Mouse (Mus musculus) large intestine, adult 2 months (tissue): Measurements from ENCODE around the gene Susd6. TPM values are rescaled to one million over a fixed set of nuclear protein-coding genes. Genes with fewer than 3 reads are reported as not detected.
"Not testable (repeated sequence)": the region's sequence is repeated elsewhere in the genome, so short reads cannot be mapped to it uniquely, and the experiment has no call there.

Experiments used
- DNase-seq: peaks from one replicate; pipeline ENCODE4 v3.0.0-alpha.2; 2012; ENCODE audit warnings: low read depth, low spot score
- WGBS: fragments of 180-500 bp; shearing (Covaris S2); methylation state at CpG from one replicate; pipeline ENCODE4 v1.1.7; 2018; 5-methylcytosine and 5-hydroxymethylcytosine counted together
- polyA plus RNA-seq: library from polyadenylated mRNA; depleted of rRNA; stranded (reverse); fragments of >200 nt; gene quantifications from 2 replicates; pipeline ENCODE4 v1.2.3, GENCODE M21; 2012

Susd6 gene
- polyA plus RNA-seq, 1 experiment, result 24.4 TPM

DNA sequence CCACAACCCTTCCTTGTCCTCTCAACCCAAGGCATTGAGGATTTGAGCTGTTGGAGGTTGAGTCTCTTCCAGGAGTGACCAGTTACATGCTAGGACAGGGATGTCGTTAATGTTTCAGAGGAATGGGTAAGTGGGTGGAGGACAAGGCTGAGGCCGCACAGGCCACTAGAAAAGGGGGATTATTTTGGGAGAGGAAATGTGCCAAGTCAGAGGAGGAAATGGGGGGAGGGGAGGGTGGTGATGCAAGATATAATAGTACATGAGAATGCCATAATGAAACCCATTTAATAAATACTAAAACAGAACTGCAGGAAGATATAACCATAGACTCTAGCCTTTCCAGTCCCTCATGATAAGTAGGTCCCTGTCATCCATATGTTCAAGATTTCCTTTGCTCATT, 19.7 kb downstream of the Susd6 start:
- no peak for DNase-seq
- WGBS, result 55% methylated on average over 2 of the region's 2 CpGs

DNA sequence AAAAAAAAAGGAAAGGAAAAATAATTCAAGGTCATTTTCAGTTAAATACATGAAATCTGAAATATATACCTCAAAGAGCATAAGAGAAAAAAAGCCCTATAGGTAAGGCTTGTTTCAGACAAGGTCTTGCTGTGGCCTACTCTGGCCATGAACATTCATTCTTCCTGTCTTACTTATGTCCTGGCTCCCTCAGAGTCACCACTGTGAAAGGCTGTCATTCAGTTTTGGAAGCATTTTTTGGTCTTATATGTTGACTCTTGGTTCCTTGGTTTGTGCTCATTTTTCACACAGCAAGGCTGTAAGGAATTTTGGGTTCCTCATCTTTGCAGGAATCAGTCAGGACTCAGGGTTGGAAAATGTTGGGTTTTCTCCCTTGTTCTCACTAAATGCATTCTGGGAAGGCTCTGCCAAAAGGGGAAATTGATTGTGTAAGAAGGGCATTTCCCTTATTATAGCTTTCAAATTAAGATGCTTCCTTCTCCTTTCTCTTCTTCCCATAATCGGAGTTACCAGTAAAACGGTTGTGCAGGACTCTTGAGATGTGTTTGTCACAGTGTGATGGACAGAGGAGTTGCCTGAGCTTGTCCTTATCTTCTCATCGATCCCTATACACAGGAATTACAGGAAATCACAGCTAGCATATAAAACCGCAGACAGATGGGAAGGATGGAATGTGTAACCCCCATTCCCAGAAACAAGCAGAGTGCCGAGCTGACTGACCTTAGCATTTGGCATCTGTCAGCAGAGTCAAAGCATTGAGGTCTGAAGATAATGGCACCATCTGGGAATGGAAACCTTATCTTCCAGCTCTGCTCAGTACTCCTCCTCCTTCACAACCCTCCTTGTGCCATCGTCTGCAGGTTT, 21.6 kb downstream of the Susd6 start:
- no peak for DNase-seq
- 58% methylated on average over 6 of the region's 6 CpGs for WGBS

DNA sequence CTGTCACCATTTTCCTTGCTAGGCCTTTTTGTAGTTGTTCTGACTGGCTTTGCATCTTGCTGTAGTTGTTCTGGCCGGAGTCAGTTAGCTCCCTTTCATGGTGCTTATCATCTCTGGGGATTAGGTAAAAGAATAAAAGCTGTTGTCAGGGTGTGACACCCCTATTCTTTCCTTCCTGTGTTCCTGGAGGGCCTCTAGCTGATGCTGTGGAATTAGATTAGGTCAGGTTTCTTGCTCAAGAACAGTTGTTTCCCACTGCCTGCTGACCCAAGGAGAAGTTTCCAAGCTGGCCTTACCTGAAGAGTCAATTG, 22.2 kb downstream of the Susd6 start:
- 74% methylated on average over 1 of the region's 1 CpGs for WGBS
- DNase-seq, result no peak

DNA sequence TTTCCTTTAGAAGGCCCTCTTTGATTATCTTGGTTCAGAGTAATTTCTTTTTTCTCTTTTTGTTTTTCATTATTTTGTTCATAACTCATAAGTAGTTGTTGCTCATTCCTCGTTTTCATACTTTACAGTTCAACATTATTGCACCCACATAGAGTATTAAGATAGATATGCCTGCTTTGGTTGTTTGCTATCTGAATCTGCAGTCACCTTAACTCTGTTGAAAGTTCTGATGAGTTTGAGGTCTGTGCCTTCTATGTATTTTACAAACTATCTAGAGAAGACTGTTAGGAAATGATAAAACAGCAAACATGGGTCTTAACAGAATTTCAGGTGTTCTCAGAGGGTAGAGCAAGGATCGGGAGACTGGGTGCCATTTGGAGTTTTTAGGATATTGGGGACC, 23.1 kb downstream of the Susd6 start:
- no peak for DNase-seq
- 81% methylated on average over 2 of the region's 2 CpGs for WGBS

DNA sequence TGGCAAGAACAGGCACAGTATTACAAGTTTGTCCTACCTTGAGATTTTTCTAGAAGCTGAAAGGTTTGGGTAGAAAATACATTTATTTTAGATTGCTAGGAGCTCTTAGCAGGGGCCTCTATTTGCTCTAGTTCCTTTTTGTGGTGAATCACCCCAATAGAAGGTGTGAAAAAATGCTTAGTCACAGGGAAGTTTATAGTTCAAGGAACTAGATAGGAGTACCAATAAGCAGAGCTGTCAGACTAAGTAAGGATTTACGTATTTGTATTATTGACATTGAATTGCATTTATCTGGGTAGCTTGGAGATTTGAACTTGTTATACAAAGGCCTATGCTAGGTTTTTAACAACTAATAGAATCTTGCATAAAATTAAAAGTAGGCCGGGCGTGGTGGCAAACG, 23.6 kb downstream of the Susd6 start:
- no peak for DNase-seq
- WGBS, result 84% methylated on average over 4 of the region's 4 CpGs

DNA sequence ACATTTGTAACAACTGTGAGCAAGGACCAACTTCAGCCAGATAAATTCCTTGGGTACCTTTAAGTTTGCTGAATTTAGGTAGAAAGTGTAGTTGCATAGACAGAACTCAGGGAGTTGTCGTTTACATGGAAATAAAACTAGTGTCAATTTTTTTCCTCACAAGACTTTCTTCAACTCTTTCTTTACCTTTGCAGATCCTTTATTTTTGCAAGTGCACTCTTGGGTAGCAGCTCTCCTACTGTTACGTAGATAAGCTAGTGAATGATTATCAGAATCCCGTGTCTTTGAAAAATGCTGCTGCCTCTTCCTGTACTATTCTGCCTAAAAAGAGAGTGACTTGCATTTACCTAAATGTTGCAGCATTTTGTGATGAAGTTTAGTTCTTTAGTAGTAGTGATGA, 24.2 kb downstream of the Susd6 start:
- WGBS, result 31% methylated on average over 3 of the region's 3 CpGs
- no peak for DNase-seq

DNA sequence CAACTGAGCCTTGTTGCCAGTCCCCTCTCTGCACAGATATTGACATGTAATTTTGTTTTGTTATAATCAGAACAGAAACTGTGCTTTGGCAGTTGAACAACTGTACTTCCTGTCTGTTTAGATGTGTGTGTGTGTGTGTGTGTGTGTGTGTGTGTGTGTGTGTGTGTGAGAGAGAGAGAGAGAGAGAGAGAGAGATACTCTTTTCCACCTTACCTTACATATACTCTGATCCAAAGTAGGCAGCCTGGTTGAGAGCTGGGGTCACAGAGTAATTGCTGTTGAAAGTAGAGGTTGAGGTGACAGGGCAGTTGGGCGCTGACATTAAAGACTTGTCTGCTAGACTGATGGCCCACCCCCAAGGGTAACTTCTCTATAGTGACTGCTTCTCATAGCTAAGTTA, 25.0 kb downstream of the Susd6 start:
- 68% methylated on average over 1 of the region's 1 CpGs for WGBS
- no peak for DNase-seq

DNA sequence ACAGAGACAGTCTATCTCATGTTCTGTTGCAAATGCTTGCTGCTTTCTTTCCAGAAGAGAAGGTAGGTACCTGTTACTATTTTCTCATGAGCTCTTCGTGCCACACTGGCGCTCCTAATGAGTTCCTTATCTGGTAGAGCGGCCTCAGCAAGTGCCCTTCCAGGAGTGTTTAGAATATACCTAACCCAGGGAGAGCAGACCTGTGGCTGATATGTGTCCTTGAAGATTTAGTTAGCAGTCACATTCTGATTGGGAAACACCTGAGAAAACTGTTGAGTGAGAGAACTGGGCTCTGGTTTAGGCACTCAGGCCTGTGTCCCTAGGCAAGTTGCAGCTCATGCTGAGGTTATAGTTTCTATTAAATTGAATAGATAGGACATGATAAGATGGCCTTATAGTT, 25.6 kb downstream of the Susd6 start:
- no peak for DNase-seq
- 76% methylated on average over 3 of the region's 3 CpGs for WGBS

DNA sequence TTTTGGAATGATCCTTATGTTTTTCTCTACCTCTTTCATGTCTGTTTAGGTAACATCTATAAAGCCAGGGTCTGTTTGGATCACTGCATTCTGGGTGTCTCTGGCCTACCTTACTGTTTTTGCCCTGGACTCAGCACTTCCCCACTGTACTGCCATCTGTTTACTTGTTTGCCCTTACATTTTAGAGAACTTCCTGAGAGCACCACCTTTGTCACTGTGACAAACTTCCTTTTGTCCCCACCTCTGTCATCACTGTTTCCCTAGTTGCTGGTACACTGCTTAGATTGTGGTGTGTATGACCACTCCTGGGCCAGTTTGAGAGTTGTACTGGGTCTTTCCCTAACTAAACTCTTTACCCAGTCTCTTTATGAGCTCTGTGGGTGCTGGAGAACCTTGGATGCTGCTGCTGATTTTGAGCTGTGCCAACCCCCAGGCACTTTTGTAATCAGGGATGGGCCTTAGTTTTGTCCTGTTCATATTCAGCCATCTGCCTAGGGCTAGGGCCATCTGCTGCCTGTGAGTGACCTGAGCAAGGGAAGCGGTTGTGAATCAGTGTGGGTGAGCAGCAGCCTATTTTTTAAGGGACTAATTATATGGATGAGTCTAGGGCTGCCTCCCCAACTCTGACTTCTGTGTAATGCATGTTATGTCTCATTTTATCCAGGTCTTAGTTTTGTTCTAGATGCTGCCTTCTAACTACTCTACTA, 26.2 kb downstream of the Susd6 start:
- WGBS, result 74% methylated on average over 1 of the region's 1 CpGs
- DNase-seq, result no peak

DNA sequence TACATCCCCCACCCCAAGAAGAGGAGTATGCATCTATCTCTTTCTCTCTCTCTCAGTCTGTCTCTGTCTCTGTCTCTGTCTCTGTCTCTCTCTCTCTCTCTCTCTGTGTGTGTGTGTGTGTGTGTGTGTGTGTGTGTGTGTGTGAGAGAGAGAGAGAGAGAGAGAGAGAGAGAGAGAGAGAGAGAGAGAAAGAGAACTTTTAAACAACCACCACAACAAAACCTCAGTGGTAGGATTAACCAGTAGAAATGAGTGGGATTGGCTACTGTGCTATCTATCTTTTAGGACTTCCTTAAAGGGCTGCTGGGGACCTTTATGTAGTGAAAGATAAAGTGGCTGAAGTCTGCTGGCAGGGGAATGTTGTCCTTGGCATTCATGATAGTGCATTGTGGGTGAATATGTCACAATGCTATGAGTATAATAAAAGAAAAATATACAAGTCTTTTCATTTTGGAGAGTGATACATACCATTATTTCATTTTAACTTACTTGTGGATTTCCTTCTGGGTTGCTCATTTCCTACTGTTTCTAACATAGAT, 27.5 kb downstream of the Susd6 start:
- no peak for DNase-seq

DNA sequence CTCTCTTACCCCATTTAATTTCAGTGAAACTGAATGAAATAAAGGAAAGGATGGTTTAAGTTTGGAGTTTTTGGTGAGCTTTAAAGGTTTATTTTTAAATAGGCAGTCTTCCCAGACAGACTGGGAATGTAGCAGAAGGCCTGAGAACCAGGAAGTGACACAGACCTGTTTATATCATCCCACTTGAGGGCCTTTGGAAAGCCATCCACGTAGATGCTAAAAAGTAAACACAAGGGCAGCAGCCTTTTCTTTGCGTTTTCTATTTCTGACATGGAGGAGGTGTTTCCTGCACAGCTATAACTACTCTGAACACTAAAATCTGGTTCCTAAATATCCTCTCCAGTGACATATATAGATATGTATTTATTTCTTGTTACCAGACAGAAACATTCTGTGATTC, 28.7 kb downstream of the Susd6 start:
- WGBS, result 12% methylated on average over 2 of the region's 2 CpGs
- not testable (repeated sequence) for DNase-seq

DNA sequence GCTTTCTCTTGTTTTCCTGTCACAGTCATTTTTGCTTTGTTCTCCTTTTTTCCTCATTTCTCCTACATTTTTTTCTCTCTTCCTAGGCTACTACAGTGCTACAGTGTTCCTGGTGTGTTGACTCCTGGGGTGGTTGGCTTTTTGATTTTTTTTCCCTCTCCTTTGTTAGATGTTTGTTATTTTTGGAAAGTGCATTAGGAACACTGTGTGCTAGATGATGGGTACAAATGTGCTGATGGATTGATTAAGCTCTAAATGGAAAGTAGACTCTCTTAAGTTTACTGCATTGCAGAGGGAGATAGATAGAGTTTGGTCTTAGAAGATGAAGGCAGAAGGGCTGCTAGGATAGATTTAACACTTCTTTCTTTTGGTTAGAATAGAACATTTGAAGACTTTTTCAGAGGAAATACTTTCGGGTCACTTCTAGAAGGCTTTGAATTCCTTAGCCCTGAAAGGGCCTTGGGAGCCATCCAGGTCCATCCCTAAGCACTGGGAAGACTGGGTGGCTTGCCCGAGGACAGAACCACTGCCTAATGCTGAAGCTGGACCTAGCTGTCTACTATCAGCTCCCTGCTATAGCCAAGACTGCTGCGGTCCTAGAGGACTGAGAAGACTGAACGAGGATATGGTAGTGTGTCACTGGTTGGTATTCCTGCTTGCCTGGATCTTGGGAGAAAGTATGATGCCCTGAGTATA, 31.1 kb downstream of the Susd6 start:
- DNase-seq, result no peak
- WGBS, result 72% methylated on average over 4 of the region's 4 CpGs

DNA sequence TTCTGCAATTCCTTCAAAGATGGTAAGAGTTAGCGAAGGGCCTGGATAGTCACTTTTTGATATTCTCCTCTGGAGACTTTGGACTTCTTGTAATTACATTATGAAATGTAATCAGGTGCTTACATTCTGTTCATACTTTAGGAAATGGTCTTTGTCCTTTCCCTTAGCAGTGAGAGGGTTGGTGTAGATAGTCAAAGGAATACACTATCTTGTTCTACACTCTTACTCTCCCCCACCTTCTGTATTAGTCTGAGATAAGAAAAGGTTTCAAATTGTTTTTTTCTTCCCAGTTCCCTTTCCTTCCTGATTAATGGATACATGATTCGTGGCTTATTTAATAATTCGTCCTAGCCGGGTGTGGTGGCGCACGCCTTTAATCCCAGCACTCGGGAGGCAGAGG, 32.2 kb downstream of the Susd6 start:
- no peak for DNase-seq
- WGBS, result 92% methylated on average over 7 of the region's 7 CpGs

DNA sequence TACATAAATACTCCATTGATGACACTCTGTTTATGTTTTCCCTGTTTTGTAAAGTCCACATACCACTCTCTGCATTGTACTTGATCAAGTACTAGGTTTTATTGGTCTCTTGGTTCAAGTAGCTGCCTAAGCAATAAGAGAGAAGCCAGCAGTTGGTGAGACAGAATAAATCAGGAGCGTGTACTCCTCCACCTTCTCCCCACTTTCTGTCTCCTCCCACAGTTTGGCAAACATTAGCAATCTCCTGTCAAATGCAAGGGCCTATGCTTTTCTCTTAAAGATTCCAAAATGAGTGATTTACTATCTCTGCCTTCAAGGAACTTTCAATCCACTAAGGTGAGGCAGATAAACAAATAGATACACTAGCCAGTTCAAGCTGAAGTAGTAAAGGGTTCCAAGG, 33.9 kb downstream of the Susd6 start:
- 18% methylated on average over 1 of the region's 1 CpGs for WGBS
- no peak for DNase-seq

DNA sequence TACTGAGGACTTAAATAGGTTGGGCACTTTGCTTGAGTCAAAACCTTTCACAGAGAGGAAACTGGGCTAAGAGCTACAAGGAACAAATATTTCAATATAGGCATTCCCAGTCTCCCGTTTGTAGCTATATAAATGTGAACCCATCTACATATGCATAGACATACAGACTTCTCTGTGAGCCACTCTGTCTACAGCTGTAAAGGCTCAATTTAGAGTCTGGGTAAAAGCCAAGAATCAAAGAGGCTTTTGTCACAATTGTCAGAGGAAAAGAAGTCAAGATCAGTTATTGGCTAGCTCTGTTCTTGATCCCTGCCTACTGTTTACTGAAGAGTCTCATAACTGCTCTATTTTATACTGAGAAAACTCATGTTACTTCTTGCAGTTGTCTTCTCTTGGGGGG, 36.1 kb downstream of the Susd6 start:
- WGBS, result 18% methylated on average over 1 of the region's 1 CpGs
- no peak for DNase-seq

DNA sequence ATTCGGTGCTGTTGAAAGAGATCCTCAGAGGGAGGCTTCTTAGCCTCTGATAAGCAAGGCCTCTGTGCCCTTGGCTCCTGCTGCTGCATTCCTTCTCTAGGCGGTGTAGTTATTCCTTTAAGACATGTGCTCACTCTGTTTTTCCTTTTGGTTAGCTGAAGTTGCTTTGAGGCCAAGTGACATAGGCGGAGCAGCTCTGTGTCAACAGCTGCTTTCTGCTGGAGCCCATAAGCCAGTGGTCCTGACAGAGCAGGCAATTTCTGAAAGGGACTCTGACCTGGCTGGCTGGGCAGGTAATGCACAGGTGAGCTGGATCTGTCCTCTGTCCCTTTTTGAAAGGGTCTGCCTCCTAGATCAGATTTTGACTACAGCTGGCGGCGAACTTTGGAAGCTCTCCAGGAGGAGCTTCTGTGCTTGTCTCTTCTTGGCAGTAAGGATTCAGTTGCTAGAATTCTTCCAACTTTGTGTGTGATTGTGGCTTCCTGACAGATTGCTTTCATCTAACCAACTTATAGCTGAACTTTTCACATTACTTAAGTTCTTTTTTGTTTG, 37.2 kb downstream of the Susd6 start:
- DNase-seq, result no peak

DNA sequence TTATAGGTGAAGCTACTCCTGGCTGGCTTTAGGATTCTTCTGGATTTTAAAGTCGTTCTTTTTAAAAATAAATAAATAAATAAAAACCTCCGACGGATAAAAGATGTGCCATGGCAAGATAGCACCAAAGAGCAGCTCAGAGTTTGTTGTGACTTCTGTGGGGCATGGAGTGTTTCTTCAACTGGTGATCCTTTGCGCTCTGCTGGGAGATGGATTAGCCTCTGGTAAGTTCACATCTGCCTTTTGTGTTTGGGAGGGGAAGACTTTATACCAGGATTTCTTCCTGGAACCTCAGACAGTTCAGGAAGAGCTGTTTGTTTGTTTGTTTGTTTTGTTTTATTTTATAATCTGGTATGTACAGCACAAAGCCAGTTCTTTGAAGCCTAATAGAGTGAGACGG, 37.7 kb downstream of the Susd6 start:
- 63% methylated on average over 5 of the region's 5 CpGs for WGBS
- DNase-seq, result no peak

More for the DNA sequence above, 37.2 kb downstream of the Susd6 start:
- WGBS, result 11% methylated on average over 5 of the region's 5 CpGs

DNA sequence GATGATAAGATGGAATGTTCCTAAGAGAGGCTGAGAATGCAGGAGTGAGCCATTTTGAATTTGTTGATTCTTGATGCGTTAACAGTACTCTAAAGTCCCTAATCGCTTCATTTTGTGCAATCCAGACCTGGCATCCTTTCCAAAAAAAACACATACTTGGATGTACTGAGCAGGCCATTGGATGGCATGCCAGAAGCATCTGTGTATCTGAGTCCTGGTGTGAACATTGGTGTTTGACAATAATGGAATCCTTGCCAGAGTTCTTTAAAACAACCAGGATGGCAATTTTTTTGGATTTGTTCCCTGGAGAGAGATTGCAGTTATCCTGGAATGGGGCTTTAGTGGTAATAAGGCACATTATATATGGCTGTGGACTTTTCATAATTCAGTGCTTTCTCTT, 38.6 kb downstream of the Susd6 start:
- no peak for DNase-seq
- WGBS, result 86% methylated on average over 2 of the region's 2 CpGs

DNA sequence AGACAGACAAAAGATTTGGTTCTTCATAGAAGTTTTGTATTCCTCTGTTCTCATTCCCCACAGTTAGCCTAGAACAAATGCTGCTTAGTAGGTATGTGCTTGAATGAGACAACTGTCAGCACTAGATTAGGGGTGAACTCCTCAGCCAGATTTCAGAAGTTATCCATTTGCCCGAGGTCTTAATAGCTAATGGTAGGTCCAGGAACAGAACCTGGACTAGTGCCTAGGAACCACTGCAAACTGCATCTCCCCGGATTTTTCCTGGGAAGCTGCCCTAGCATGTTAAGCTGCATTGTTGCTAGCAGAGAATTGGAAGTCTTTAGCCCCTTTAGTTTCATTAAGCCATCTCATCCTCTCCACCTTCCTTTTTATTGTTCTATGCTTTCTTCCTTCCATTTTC, 39.9 kb downstream of the Susd6 start:
- WGBS, result 27% methylated on average over 2 of the region's 2 CpGs
- no peak for DNase-seq

DNA sequence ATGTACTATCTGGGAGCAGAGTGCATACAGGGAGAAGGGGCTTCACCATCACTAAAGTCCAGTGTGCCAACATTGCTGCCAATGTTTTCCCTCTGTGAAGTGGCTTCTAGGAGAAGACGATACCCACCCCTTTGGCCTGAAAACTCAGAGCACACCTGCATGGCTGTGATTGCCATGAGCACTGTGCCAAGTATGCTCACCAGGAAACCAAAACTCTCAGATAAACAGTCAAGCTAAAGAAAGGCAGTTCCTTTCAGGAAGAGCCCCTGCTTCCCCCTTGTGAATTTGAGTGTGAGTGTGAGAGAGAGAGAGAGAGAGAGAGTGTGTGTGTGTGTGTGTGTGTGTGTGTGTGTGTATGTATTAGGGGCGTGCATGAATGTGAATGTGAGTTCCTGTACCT, 40.5 kb downstream of the Susd6 start:
- no peak for DNase-seq
- 12% methylated on average over 2 of the region's 2 CpGs for WGBS
